Mouse (Mus musculus) embryonic fibroblast, embryonic 13.5 days (primary cell): Measurements from ENCODE around the gene Bmp5. TPM values are rescaled to one million over a fixed set of nuclear protein-coding genes. Genes with fewer than 3 reads are reported as not detected.

Experiments used
- H3K27ac ChIP-seq: 2 replicates; pipeline ENCODE4 v1.5.1; 2012; ENCODE audit warnings: low read length, control low read depth, inconsistent platforms; ENCODE audit not compliant: insufficient read depth
- H3K4me1 ChIP-seq: 2 replicates; pipeline ENCODE4 v1.6.1; 2011; ENCODE audit warnings: low read length; ENCODE audit not compliant: control insufficient read depth, insufficient read depth
- H3K4me3 ChIP-seq: 2 replicates; pipeline ENCODE4 v1.5.1; 2011; ENCODE audit warnings: mild to moderate bottlenecking, control low read depth, low read length; ENCODE audit not compliant: insufficient read depth
- CTCF ChIP-seq: IDR thresholded peaks from 2 replicates; pipeline ENCODE4 v1.5.1; 2011; ENCODE audit warnings: mild to moderate bottlenecking, control low read depth, low read length, moderate library complexity, borderline replicate concordance; ENCODE audit not compliant: insufficient read depth
- POLR2A ChIP-seq: IDR thresholded peaks from 2 replicates; pipeline ENCODE4 v1.6.1; 2011; ENCODE audit warnings: low read depth, mild to moderate bottlenecking, control low read depth, low read length, moderate library complexity
- polyA plus RNA-seq: library from polyadenylated mRNA; stranded (reverse); fragments of >200 nt; gene quantifications from 2 replicates; pipeline ENCODE4 v1.2.4, GENCODE M21; 2011; ENCODE audit warnings: low read depth; ENCODE audit not compliant: missing spikeins, insufficient read length

The Bmp5 gene
- polyA plus RNA-seq, 1 experiment: 1.8 TPM

DNA sequence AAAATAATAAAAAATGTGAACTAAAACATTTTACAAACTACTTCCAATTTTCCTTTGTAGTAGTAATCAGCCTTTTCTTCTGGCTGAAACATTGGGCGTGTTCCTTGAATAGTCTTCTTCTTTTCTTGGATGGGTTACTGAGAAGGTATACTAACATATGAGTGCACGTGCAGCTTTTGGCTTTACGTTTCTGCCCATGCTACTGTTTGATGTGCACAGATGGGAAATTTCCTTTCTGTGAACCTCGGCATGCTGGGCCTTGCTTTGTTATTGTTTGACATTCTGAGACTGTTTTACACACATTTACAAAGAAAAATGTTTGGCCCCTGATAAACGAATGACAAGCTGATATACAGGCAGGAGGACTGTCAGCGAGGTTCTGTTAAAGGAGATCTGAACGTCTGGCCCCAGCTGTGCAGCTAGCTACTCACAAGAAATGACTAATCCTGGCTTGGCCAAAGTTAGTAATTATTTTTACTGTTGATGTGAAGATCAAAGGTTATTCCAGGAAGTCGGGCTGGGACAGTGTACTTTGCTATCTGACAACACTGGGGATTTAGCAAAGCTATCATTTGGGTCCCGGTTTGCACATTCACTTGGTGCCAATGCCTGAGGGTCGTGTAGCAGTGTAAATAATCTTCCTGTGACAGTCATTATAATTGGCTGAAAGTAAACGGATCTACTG is 152.2 kb downstream of the Bmp5 start:
- Histone ChIP-seq H3K4me1 (no peaks in the 10 kb centered on the region), H3K4me3 (no peak overlapping the region), H3K27ac (no peak overlapping the region)
- TF ChIP-seq CTCF (no peak), POLR2A (no peak)

DNA sequence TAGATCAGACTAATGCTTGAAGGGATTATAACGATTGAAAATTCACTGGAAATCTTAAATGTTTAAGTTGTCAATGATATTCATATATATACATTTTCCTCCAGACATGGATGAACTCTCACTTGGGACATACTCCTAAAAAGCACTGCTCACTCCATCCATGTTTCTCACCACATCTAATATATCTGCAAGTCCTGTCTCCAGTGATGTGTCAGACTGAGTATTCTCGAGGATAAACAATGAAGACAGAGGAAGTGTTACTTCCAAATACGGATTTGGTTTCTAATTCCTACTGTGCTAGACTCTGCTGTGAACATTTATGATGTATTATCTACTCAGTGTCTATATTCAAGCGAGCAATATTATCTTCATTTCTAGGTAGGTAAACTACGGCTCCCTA is 152.9 kb downstream of the Bmp5 start:
- TF ChIP-seq CTCF (no peak), POLR2A (no peak)
- H3K27ac ChIP-seq: no peak overlapping the region
- no peak overlapping the region for H3K4me3 ChIP-seq
- H3K4me1 ChIP-seq: no peaks in the 10 kb centered on the region

DNA sequence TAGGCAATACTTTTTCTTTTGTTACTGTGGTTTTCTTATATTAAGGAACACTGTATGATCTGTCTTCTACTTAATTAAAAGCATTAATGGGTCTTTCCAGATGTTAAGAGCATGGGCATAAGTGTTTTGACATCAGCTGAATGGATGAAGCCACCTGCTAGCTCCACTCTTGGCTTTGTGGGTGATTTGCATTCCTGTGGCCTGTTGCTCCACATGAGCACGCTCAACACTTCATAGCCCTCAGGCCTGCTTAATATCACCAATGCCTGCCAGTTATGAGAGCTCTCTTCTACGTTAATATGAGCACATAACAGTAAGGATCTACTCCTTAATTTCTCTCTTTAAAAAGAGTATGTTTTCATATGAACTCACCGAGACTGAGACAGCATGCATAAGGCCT is 169.5 kb downstream of the Bmp5 start:
- H3K4me1 ChIP-seq: no peaks in the 10 kb centered on the region; the same call in 1 of the 2 replicates
- TF ChIP-seq POLR2A (no peak), CTCF (no peak)
- H3K4me3 ChIP-seq: no peak overlapping the region
- no peak overlapping the region for H3K27ac ChIP-seq

Other genes starting within 250 kb of the Bmp5 start
- gene Tmod3, start 215.7 kb upstream of the Bmp5 start, polyA plus RNA-seq: 71.0 and 76.6 TPM in 2 replicates
- gene Tmod2, start 164.0 kb upstream of the Bmp5 start, polyA plus RNA-seq: 3.6 and 8.0 TPM in 2 replicates
- gene Lysmd2, start 149.6 kb upstream of the Bmp5 start, polyA plus RNA-seq: 8.9 and 10.4 TPM in 2 replicates
- gene Scg3, start 91.3 kb upstream of the Bmp5 start, polyA plus RNA-seq: 0.46 TPM in 1 of 2 replicates, not detected in the other
- 3.5 and 4.3 TPM in 2 replicates for gene Hmgcll1, start 239.5 kb downstream of the Bmp5 start, polyA plus RNA-seq